Mouse (Mus musculus): ENCODE data around the gene Atn1.

- TF ChIP-seq CTCF (IDR thresholded peaks at IDR 0.05; ENCODE audit: low read depth, low read length) = no peak
- no peak for TF ChIP-seq GATA1 (IDR thresholded peaks at IDR 0.05; ENCODE audit: borderline replicate concordance, low read length)
- TF ChIP-seq TAL1 (conservative IDR thresholded peaks at IDR 0.05; ENCODE audit: low read depth, low read length) = no peak
- TF ChIP-seq POLR2AphosphoS5 (IDR thresholded peaks at IDR 0.05; ENCODE audit: insufficient replicate concordance, low read depth, low read length) = no peak
Measured at GRCm38 (mm10) chr6:124787722-124788121, 31.4 kb upstream of the Atn1 start.

Data from G1E (cell line).